Mouse (Mus musculus) thymus, postnatal 0 days (tissue): ENCODE measurements around the gene Sema6d. TPM values are rescaled to one million over a fixed set of nuclear protein-coding genes. Genes with fewer than 3 reads are reported as not detected.

Source experiments
- DNase-seq: peaks from one replicate; pipeline ENCODE4 v3.0.0-alpha.2; 2015; ENCODE audit warnings: low spot score
- polyA plus RNA-seq: library from polyadenylated mRNA; unstranded; fragments of >200 nt; fragmentation: Nextera tagmentation; extraction: Ambion mirVana; gene quantifications from 2 replicates; pipeline ENCODE4 v1.2.1, GENCODE M21; 2015

The Sema6d gene
- polyA plus RNA-seq, 1 experiment from 2014 or later = 2.9 TPM

DNA sequence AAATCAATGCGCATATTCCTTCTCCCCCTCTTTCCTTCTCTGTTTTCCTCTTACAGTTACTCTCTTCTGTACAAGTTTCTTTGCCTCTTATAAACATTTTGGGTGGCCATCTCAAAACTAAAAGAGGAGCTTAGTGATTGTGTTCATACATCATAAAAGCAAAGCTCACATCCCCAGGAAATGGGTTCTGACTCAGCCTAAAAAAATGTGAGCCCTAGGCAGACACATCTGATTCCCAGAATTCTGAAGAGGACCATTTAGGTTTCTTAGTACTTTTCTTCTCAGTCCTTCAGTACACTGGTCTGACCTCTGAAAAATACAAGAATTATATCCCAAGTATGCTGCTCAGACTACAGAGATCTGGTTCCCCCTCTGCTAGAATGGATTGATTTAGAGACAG lies 78.6 kb downstream of the Sema6d start:
- no peak for DNase-seq

DNA sequence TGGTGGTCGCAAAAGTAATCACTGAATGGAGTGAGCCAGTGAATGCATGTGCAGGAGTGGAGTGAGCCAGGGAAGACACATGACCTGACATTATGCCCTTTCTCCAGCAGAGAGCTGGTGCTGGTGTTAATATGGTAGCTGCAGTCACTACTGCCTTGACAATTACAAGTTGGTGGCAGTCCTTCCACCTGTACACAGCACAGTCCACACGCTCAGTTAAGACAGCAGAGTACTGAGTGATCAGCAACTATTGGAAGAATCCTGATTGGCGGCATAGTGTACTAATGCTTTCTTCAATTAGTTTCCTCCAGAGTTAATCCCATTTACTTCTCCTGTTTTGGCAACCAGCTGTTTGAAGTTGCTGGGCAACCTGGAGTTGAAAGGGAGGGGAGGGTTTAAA lies 81.9 kb downstream of the Sema6d start:
- no peak for DNase-seq

DNA sequence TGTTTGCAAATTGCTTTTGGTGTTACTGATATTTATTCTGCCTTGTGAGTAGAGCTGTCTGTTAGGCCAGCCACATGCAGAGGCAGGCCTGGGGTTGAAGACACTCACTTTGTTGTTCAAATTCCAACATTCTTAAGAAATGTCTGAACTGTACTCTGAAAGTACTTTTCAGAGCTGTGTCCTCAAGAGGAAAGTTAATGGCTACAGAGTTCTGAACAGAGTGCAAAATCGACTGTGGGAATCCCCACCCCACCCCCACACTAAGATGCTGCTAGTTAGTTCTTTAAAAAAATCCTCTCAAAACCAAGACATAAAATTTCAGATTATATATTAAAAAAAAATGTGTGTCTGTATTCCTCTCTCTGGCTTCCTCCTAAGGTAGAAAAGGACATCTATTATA lies 86.5 kb downstream of the Sema6d start:
- no peak for DNase-seq

DNA sequence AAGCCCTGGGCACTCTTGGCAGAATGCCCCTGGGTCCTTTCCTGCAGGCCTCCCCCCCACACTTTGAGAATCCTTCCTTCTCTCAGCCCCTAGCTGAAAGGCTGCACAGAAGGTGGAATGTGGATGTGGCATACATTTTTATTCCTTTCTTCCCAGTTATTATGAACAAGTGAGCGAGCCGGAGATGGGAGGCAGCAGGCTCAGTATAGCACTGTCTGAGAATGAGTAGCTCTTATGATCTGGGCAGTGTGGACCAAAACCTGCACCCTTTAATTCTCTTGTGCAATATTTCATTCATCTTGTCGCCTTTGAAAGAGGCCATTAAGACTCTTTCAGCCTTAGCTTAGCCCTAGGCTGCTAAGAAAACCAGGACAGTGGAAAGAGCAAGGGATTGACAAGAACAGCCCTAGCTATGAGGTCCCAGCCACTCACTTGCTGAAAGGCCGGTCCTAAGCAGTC lies 87.0 kb downstream of the Sema6d start:
- no peak for DNase-seq

DNA sequence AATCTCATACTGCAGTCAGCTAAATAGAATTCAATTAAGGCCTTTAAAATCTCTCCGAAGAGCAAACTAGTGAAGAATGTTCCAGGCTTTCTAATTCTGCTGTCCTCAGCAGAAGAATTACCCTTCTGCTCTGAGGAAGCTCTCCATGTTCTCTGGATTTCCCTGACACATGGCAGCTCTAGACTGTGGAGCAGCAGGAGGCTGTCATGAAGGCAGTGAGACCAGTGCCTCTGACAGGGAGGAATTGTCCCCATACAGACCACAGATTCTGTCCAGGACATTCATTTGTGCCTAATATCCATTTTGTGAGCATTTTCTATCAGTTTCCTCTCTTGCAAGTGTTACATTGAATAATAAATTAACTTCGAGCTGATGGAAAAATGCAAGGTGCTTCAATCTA lies 99.5 kb downstream of the Sema6d start:
- DNase-seq = no peak

DNA sequence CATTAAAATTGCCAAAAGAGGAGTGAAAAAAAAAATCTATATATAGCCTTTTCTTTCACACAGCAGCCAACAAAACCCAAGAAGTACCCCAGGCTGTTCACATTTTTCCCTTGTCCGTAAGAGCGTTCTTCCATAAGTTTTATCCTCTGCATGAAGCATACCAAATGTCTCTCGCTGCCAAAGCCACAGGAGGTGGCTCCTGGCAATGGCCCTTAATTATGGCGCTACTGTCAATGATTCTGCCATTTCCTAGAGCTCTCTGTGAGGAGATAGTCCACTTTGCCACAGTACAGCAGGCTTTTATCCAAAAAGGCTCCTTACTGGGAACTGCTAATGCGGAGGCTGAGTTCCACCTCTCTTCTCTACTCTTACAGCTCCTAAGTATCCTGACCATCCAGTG lies 104.3 kb downstream of the Sema6d start:
- no peak for DNase-seq

DNA sequence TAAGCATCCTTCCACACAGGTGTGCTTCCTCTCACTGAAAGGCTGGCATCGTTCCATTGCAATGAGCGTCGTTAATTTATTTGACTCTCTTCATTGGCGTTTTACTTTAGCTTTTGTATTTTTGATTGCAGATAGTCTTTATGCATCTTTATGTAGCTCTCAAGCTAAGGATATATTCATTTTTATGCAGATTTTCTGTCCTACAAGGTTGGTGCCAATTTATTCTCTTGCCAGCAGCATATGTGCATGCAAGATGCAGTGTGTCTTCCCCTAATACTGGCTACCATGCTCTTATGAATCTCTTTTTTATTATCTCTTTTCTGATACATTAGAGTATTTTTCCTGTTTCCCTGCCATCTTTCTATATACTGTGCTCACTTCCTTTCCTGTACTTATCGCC lies 111.7 kb downstream of the Sema6d start:
- no peak for DNase-seq

DNA sequence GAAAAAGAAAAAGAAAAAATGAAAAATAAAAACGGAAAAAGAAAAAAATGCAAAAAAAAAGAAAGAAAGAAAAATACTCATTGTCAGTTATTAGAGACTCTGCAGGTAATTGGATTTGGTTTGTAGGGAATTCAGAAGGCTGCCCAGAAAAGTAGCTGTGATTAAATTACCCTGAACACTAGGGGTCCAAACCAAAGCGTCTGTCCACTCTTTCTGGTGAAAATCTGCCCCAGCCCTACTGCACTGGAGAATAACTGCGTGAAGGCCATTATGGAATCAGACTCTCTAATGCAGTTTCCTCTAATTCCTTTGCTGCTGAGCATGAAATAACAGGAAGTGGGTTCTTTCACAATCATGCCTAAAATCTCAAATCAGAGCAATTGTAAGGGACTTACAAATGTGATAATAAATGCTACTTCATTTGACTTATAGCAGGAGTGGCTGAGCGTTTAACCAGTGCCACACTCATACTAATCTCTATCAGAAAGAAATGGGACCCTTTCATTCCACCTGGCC lies 112.8 kb downstream of the Sema6d start:
- no peak for DNase-seq

DNA sequence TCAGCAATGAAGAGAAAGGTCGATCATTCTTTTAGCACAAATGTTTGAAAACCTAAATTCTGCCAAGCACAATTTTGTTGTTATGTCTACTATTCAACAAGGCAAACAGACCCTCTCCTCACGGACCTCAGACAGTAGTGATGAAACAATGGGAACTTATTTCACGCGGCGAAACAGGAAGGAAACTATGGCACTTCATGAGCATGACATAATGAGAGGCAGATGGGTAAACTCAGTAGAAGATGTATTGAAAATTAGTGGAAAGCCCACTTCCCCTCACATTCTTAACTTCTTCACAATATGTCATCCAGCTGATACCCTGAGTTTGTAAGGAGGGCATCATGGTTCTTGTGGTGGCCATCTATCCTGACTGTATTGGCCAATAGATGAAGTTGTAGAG lies 116.0 kb downstream of the Sema6d start:
- DNase-seq = no peak

DNA sequence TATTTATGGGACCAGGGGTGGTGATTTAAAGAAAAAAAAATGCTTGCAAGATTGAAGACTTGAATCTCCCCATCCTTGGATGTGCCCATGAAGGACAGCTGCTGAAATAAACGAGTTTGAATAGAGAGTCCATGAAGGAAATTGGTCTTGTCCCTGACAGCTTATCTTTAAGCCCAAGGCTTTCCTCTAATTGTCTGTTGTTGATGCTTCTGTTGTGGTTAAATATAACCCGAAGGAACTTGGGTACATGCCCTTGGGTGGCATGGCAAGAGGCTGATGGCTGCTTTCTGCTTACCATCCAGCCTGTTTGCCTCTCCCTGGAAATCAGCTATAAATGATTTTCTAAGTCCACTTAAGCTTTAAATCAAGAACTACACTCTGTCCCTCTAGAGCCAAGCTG lies 118.5 kb downstream of the Sema6d start:
- no peak for DNase-seq

DNA sequence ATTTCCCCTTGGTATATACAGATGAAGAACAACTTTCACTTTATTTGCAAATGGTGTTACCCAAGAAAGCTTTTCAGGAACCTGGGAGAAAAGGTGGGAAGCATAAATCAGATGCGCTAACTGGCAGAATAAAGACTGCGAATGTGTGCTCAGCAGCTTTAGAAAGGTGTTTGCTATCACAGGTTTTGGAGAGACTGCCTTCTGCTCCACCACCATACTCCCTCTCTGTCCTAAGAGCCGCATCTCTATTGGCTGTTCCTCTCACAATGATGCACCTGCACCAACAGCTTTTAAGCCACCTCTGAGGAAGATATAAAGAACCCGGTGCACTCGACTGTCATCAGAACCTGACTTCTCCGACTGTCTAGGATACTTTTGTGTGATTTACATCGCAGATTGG lies 133.8 kb downstream of the Sema6d start:
- DNase-seq = no peak

DNA sequence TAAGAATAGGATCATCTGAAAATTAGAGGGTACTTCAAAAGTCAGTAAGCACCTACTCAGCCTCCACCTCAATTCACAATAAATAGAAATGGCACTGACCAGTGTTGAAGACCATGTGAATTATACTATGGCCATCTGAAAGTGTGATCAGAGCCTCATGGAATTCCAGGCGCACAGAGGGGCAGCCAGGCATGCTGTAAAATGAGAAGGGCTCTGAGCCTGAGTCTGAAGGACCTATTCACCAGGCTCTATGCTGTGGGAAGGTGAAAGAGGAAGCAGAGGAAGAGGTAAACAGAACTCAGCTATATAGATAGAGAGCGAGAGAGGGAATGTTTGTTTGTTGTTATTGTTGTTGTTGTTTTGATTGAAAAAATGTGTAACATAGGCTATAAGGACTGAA lies 134.6 kb downstream of the Sema6d start:
- DNase-seq = no peak

DNA sequence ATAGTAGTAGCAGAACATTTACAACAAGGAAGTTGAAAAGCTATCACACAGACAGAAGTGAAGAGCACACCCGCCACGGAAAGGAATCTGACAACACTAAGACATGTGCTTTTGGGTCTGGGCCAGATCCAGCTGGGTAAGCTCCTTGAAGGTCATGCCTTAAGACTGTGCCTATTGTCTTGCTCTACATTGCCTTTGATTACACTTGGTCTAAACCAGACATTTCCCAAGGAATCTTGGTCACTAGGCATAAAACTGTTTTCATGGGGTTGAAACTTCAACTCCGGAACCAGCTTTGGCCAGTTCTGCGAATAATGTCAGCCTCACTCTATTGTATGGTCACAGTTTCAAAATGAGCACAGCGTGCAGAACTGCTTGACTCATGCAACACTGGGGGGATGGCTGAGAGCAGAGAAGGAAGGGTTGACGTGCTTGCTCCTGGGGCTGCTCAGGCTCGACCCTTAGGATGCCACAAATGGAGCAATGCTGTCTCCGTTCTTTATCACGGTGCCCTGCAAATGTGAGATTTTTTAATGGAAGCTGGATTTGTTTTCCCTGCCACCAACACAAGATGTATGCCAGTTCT lies 145.0 kb downstream of the Sema6d start:
- no peak for DNase-seq

DNA sequence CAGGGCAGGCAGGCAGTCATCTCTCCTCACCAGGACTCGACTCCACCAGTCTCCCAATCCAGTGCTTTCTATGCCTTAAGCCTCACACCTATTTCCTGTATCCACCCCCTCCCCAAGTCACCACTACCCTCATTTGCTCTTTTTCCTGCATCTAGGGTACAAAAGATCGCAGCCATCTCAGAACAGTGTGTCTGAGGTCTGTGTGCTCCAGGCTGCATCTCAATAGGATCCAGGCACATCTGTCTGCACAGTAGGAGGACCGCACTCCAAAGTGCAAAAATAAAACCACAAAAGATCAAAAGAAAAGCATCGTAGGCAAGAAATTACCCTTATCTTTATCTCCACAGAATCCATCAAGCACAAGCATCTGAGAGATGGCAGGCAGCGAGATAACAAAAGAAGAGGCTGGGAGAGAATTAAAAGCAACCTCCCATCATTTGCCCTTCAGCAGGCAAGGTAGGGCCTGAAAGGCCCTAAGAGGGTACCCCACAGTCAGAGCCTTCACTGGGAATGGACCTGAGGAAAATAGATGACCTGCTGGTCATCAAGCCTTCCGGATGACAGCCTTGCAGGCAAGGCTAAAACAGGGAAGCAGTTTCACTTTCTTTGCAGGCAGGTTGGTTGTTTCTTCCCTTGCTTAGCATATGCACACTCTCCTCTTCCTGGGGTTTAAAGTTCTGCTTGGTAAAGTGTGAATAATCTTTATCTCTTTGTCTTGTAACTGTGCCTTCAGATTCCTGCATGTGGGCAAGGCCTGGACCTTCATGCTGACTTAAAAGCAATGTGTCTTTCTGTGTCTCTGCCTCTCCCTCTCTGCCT lies 145.7 kb downstream of the Sema6d start:
- DNase-seq = no peak

DNA sequence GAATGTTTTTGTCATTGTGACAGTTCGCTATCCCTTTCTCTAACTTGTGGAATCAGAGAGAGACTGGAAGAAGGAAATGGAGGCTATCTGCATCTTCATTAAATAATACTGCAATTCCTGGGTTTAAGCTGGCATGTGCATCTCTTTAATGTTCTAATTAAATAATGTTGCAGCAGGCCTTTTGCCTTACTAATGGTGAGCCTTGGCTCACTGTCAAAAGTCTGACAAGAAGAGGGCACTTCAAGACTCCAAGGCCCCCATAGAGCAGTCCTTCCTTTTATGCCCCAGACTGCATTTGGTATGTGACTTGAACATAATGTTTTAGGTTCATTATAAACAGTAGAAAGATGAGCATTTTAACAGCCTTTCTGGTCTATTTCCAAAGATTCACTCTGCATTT lies 147.1 kb downstream of the Sema6d start:
- DNase-seq = no peak

DNA sequence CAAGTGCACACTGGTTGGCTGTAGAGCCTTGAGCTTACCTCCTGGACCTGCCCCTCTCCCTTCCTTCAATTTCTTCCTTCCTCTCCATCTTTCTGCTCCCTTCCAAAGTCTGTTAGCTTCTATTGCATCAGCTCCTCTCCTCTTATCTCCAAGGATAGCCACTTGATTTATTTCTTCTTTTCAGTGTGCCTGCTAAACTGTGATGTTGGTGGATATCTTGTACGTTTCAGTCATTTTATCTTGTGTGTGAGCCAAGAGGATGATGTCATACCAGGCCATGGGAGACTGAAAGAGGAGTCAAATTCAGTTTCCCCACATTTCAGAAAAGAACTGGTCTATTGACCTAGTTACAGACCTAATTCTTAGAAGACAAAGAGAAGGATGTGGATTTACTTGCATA lies 153.8 kb downstream of the Sema6d start:
- no peak for DNase-seq

DNA sequence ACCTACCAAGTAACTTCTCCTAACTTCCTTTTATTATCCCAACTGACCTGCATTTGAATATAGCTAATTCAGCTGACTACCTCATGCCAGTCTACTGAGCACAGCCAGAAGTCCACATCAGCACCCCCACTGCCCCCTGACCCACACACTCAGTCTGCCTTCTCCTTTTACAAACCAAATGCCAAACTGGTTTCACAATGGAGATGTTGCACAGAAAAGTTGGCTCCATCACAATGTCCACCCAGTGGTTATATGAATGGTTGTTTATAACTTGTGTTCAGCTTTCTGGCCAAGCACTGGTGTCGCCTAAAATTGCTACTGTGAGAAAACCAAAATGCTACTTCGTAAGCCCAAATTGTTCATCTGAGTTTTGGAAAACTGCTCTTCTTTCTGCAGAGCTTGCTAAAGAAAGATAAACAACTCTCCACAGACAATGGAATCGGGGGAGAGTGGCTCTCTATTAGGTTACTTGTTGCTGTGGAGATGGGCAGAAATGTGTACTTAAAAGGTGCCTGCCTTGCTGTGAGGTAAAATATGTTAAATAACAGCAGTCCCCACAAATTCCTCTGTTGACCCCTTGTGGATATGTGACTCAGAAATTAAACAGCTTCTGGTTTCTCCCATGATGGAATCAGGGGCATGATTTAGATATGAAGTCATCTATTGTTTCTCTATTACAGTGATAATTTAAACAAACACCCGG lies 154.9 kb downstream of the Sema6d start:
- no peak for DNase-seq

DNA sequence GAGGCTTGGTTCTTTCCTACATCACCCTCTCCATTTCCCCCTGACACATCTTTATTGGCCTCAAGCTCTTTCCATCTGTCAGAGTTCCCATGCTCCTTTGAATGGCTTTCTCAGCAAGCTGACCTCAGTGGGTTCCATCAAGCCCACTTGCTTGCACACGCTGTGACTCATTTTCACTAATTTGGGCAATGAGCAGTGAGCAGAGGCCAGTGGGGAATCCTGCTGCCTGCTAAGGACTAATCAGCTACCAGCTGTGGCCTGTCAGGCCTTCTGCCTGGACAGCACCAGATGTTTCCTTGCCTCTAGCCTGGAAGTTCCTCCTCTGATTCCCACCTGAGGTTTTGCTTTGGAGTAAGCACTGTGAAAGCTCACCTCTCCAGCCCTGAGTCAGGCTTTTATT lies 168.3 kb downstream of the Sema6d start:
- no peak for DNase-seq

DNA sequence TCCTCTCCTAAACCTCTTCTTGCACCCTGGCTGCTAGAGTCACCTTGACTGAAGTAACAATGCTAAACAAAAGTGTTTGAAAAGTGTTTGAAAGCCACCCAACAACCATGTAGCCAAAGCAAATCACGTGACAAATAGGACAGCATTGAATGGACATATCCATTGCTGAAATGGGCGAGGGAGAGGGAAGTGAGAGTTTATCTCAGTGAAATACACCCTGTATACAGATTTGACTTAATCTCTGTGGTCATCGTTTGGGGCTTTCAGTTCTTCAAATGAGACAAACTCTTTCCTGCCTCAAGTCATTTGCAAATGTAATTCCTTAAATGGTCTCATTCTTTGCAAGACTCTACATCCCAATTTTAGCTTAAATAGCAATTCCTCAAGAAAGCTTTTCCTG lies 174.5 kb downstream of the Sema6d start:
- no peak for DNase-seq

DNA sequence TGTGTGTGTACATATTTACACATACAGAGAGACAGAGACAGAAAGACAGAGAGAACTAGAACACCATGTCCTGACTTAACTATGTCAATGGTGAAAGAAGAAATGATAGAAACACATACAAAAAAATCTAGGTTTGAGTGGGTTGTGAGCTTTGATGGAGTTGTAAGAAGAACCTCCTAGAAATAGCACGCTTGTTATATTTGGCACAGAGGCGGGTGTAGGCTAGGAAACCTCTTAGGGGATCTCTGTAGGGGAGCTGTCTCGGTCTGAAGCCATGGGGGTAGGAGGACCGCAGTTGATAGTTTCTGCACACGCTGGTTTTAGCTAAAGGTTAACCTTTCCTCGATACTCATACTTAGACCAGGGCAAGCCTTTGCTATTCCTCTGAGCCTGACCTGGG lies 181.4 kb downstream of the Sema6d start:
- DNase-seq = no peak

DNA sequence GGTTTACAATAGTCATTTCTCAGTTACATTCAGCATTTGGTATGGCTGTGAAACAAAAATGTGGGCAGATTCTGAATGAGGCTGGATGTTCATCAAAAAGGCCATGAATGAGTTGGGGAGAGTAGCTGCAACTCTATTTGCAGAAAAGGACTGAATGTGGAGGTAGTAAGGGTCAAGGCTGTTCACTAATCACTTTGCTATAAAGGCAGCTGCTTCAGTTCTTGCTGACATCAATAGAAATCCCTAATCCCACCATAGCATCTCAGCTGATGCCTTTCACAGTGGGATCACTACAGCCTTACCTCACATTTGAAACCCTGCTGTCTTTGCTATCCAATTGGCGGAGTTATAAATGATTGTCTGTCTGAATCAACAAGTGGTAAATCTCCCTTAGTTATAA lies 187.7 kb downstream of the Sema6d start:
- no peak for DNase-seq

DNA sequence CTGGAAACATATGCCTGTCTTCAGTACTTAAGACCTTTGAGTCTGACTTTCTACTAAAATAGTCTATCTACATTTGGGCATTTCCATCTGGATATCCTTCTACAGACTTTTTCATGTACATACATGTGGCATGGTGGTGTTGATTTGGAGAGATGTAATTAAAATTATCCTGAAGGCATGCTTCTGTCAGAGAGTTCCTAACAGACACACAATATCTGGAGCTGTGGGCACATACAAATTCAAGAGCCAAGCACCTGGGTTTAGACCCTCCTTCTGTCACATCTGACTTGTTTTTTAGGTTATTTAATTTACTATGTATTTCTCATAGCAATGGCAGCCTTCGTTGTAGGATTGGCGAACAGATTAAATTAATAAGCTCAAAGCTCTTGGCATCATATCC lies 195.3 kb downstream of the Sema6d start:
- no peak for DNase-seq
